Mouse (Mus musculus) kidney, postnatal 0 days (tissue): Measurements from ENCODE around the gene Rfc5. TPM values are rescaled to one million over a fixed set of nuclear protein-coding genes. Genes with fewer than 3 reads are reported as not detected.
A peak's percentile ranks its signal among the peaks of the same experiment; 100 is the strongest.

Experiments
- ATAC-seq: fragments of 200-750 bp; cut with Nextera tagmentation; replicated peaks from 2 replicates; pipeline ENCODE4 v1.8.0; 2017; ENCODE audit warnings: low read depth, moderate number of reproducible peaks, moderate TSS enrichment, moderate library complexity; ENCODE audit not compliant: low FRiP score
- DNase-seq: peaks from one replicate; pipeline ENCODE4 v3.0.0-alpha.2; 2016; ENCODE audit warnings: low spot score
- H3K27ac ChIP-seq: fragments of 300-500 bp; sonication (generic); 2 replicates; pipeline ENCODE4 v1.5.1; 2014; ENCODE audit warnings: mild to moderate bottlenecking
- H3K27me3 ChIP-seq: fragments of 300-500 bp; sonication (generic); 2 replicates; pipeline ENCODE4 v1.6.1; 2014; ENCODE audit warnings: low read length, mixed read lengths; ENCODE audit not compliant: insufficient read depth
- H3K36me3 ChIP-seq: fragments of 300-500 bp; sonication (generic); 2 replicates; pipeline ENCODE4 v1.6.1; 2014; ENCODE audit warnings: low read length, mixed read lengths; ENCODE audit not compliant: insufficient read depth
- H3K4me1 ChIP-seq: fragments of 300-500 bp; sonication (generic); replicated peaks from 2 replicates; pipeline ENCODE4 v1.6.1; 2014; ENCODE audit warnings: antibody characterized with exemption, low read length, mixed read lengths; ENCODE audit not compliant: insufficient read depth
- H3K4me2 ChIP-seq: fragments of 300-500 bp; sonication (generic); 2 replicates; pipeline ENCODE4 v1.6.1; 2014; ENCODE audit warnings: mild to moderate bottlenecking, low read length, moderate library complexity, mixed read lengths
- H3K4me3 ChIP-seq: fragments of 300-500 bp; sonication (generic); replicated peaks from 2 replicates; pipeline ENCODE4 v1.5.1; 2014; ENCODE audit warnings: low read depth, low read length
- H3K9ac ChIP-seq: fragments of 300-500 bp; sonication (generic); 2 replicates; pipeline ENCODE4 v1.6.1; 2014; ENCODE audit warnings: low read depth, low read length
- H3K9me3 ChIP-seq: fragments of 300-500 bp; sonication (generic); replicated peaks from 2 replicates; pipeline ENCODE4 v1.6.1; 2016; ENCODE audit warnings: low read length, inconsistent platforms, mixed read lengths
- CTCF ChIP-seq: IDR thresholded peaks from 2 replicates; pipeline ENCODE4 v1.5.1; 2016; ENCODE audit warnings: antibody characterized with exemption, low read depth, mild to moderate bottlenecking, moderate library complexity
- WGBS: fragments of 180-500 bp; shearing (Covaris S2); extraction: QIAGEN DNeasy Blood & Tissue Kit; methylation state at CpG from one replicate; pipeline ENCODE4 v1.1.7; 2014; 5-methylcytosine and 5-hydroxymethylcytosine counted together
- polyA plus RNA-seq: library from polyadenylated mRNA; unstranded; fragments of >200 nt; fragmentation: Nextera tagmentation; extraction: Ambion mirVana; gene quantifications from 2 replicates; pipeline ENCODE4 v1.2.1, GENCODE M21; 2015

Gene Rfc5
- polyA plus RNA-seq, 1 experiment from 2014 or later = 54.7 TPM

- 0 out of 2 replicates have a peak overlapping the region, but pooled peaks have one; percentile 0 for H3K9ac ChIP-seq
- DNase-seq (peak; percentile 70), ATAC-seq (peak; percentile 65)
- peak overlapping the region; percentile 82 for H3K27ac ChIP-seq
- H3K36me3 ChIP-seq = peaks cover 17% of the 10 kb centered on the region; the same call in 1 of the 2 replicates
- no peak for TF ChIP-seq CTCF
- peak overlapping the region; percentile 28; the same call in 1 of the 2 replicates for H3K4me2 ChIP-seq
- no peaks in the 10 kb centered on the region for H3K9me3 ChIP-seq
- 31% methylated on average over 13 of the region's 13 CpGs for WGBS
- no peak overlapping the region for H3K4me3 ChIP-seq
- H3K27me3 ChIP-seq = no peaks in the 10 kb centered on the region
- peaks cover 42% of the 10 kb centered on the region for H3K4me1 ChIP-seq
Measured at GRCm38 (mm10) chr5:117360631-117361541, 28.0 kb downstream of the Rfc5 start.

GRCm38 (mm10) chr5:117360228-117360515, 28.7 kb downstream of the Rfc5 start:
- 32% methylated on average over 13 of the region's 13 CpGs for WGBS
- peak; percentile 56 for DNase-seq
- ATAC-seq = no peak

GRCm38 (mm10) chr5:117359497-117360227, 29.2 kb downstream of the Rfc5 start:
- no peak for TF ChIP-seq CTCF
- peaks cover 42% of the 10 kb centered on the region for H3K4me1 ChIP-seq
- H3K27me3 ChIP-seq = no peaks in the 10 kb centered on the region
- no peak for ATAC-seq
- DNase-seq = no peak
- H3K4me2 ChIP-seq = peak overlapping the region; percentile 28
- H3K9me3 ChIP-seq = no peaks in the 10 kb centered on the region
- peak overlapping the region; percentile 82 for H3K27ac ChIP-seq
- 32% methylated on average over 7 of the region's 7 CpGs for WGBS
- H3K4me3 ChIP-seq = no peak overlapping the region
- no peak overlapping the region for H3K9ac ChIP-seq
- 0 out of 2 replicates have a peak, but pooled peaks cover 6% of the 10 kb centered on the region for H3K36me3 ChIP-seq

More at GRCm38 (mm10) chr5:117360228-117360515, 28.7 kb downstream of the Rfc5 start:
- H3K4me1 ChIP-seq = peaks cover 42% of the 10 kb centered on the region
- peak overlapping the region; percentile 82 for H3K27ac ChIP-seq
- peaks cover 11% of the 10 kb centered on the region; the same call in 1 of the 2 replicates for H3K36me3 ChIP-seq
- no peak overlapping the region for H3K4me3 ChIP-seq
- H3K27me3 ChIP-seq = no peaks in the 10 kb centered on the region
- H3K9ac ChIP-seq = no peak overlapping the region
- H3K9me3 ChIP-seq = no peaks in the 10 kb centered on the region
- no peak for TF ChIP-seq CTCF
- peak overlapping the region; percentile 28 for H3K4me2 ChIP-seq

DNA sequence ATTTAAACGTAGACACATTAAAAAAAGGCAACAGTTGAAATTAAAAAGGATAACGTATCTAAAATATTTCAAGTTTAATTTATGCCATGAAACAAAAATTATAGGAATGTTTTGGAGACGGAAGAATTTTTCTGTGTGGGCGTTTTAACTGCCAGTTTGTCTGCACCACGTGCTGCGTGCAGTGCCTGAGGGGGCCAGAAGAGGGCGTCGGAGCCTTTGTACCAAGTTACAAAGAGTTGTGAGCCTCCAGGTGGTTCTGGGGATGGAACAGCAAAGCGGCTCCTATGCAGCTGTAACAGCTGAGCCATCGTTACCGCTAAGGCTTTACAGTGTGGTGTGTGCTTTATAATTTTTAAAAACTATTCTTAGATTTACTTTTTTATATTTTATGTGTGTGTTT, 30.1 kb downstream of the Rfc5 start:
- TF ChIP-seq CTCF = peak; percentile 69
- Histone ChIP-seq H3K27ac (peak overlapping the region; percentile 82; the same call in 1 of the 2 replicates), H3K9ac (no peak overlapping the region), H3K4me1 (peaks cover 39% of the 10 kb centered on the region), H3K27me3 (no peaks in the 10 kb centered on the region), H3K4me3 (peak overlapping the region; percentile 97), H3K4me2 (peak overlapping the region; percentile 92), H3K36me3 (no peaks in the 10 kb centered on the region), H3K9me3 (no peaks in the 10 kb centered on the region)
- 34% methylated on average over 11 of the region's 11 CpGs for WGBS
- DNase-seq = peak; percentile 83
- no peak for ATAC-seq

GRCm38 (mm10) chr5:117358248-117358630, 30.6 kb downstream of the Rfc5 start:
- H3K27ac ChIP-seq = peak overlapping the region; percentile 97
- H3K27me3 ChIP-seq = no peaks in the 10 kb centered on the region
- H3K4me2 ChIP-seq = peak overlapping the region; percentile 92
- 10% methylated on average over 6 of the region's 6 CpGs for WGBS
- TF ChIP-seq CTCF = no peak
- peak overlapping the region; percentile 97 for H3K4me3 ChIP-seq
- H3K9ac ChIP-seq = peak overlapping the region; percentile 96
- H3K4me1 ChIP-seq = peaks cover 37% of the 10 kb centered on the region
- no peaks in the 10 kb centered on the region for H3K36me3 ChIP-seq
- no peak for ATAC-seq
- no peaks in the 10 kb centered on the region for H3K9me3 ChIP-seq
- DNase-seq = no peak
